Mouse (Mus musculus): Measurements from ENCODE around the gene Nrg3. TPM values are rescaled to one million over a fixed set of nuclear protein-coding genes. Genes with fewer than 3 reads are reported as not detected.

Nrg3 gene
- polyA plus RNA-seq, 1 experiment: not detected

GRCm38 (mm10) chr14:38920800-38921199 is 552.1 kb downstream of the Nrg3 start:
- H3ac ChIP-seq (ENCODE audit: control insufficient read depth, insufficient read length): no peak overlapping the region
- H3K79me2 ChIP-seq (ENCODE audit: control insufficient read depth, insufficient read depth): no peaks in the 10 kb centered on the region
- no peaks in the 10 kb centered on the region for H3K36me3 ChIP-seq (ENCODE audit: control insufficient read depth, insufficient read depth)
- no peak overlapping the region for H3K4me3 ChIP-seq
- no peak overlapping the region for H3K4me2 ChIP-seq (ENCODE audit: low read depth)
- no peaks in the 10 kb centered on the region for H3K27me3 ChIP-seq (ENCODE audit: control insufficient read depth, insufficient read depth, insufficient read length)
- TF ChIP-seq E2F4 (IDR thresholded peaks at IDR 0.05; ENCODE audit: insufficient read depth): no peak

GRCm38 (mm10) chr14:38870591-38870990 is 602.3 kb downstream of the Nrg3 start:
- Histone ChIP-seq H3K4me3 (no peak overlapping the region), H3ac (ENCODE audit: control insufficient read depth, insufficient read length) (no peak overlapping the region)

GRCm38 (mm10) chr14:38847566-38847965 is 625.3 kb downstream of the Nrg3 start:
- Histone ChIP-seq H3ac (ENCODE audit: control insufficient read depth, insufficient read length) (no peak overlapping the region), H3K27me3 (ENCODE audit: control insufficient read depth, insufficient read depth, insufficient read length) (no peaks in the 10 kb centered on the region), H3K36me3 (ENCODE audit: control insufficient read depth, insufficient read depth) (no peaks in the 10 kb centered on the region), H3K4me2 (ENCODE audit: low read depth) (no peak overlapping the region), H3K4me3 (no peak overlapping the region), H3K79me2 (ENCODE audit: control insufficient read depth, insufficient read depth) (no peaks in the 10 kb centered on the region)
- TF ChIP-seq TCF3 (IDR thresholded peaks at IDR 0.05; ENCODE audit: insufficient read length, low read depth) (no peak), SRF (IDR thresholded peaks at IDR 0.05; ENCODE audit: control insufficient read depth, insufficient read length, low read depth) (no peak), TCF12 (IDR thresholded peaks at IDR 0.05; ENCODE audit: insufficient read depth, poor library complexity, severe bottlenecking) (no peak), USF1 (IDR thresholded peaks at IDR 0.05; ENCODE audit: low read depth) (no peak), CEBPB (IDR thresholded peaks at IDR 0.05; ENCODE audit: insufficient read depth, poor library complexity, severe bottlenecking) (no peak), POLR2AphosphoS2 (IDR thresholded peaks at IDR 0.05; ENCODE audit: insufficient read length, low read depth) (no peak), POLR2A (IDR thresholded peaks at IDR 0.05; ENCODE audit: insufficient read length, low read depth) (no peak), MYOD1 (IDR thresholded peaks at IDR 0.05; ENCODE audit: control insufficient read depth in 1 of 3, insufficient read length in 2 of 3, low read depth in 2 of 3) (no peak), MYOG (IDR thresholded peaks at IDR 0.05; ENCODE audit: control insufficient read depth in 1 of 3, insufficient read depth in 1 of 3, insufficient read length in 2 of 3, low read depth in 2 of 3) (no peak), REST (IDR thresholded peaks at IDR 0.05; ENCODE audit: insufficient read depth, insufficient read length) (no peak), E2F4 (IDR thresholded peaks at IDR 0.05; ENCODE audit: insufficient read depth) (no peak), MAX (IDR thresholded peaks at IDR 0.05; ENCODE audit: low read depth) (no peak)

More at GRCm38 (mm10) chr14:38870591-38870990, 602.3 kb downstream of the Nrg3 start:
- TF ChIP-seq E2F4 (IDR thresholded peaks at IDR 0.05; ENCODE audit: insufficient read depth): no peak
- no peaks in the 10 kb centered on the region for H3K27me3 ChIP-seq (ENCODE audit: control insufficient read depth, insufficient read depth, insufficient read length)
- no peaks in the 10 kb centered on the region for H3K36me3 ChIP-seq (ENCODE audit: control insufficient read depth, insufficient read depth)
- no peak overlapping the region for H3K4me2 ChIP-seq (ENCODE audit: low read depth)
- H3K79me2 ChIP-seq (ENCODE audit: control insufficient read depth, insufficient read depth): no peaks in the 10 kb centered on the region

GRCm38 (mm10) chr14:38847091-38847490 is 625.8 kb downstream of the Nrg3 start:
- Histone ChIP-seq H3K79me2 (ENCODE audit: control insufficient read depth, insufficient read depth) (no peaks in the 10 kb centered on the region), H3K36me3 (ENCODE audit: control insufficient read depth, insufficient read depth) (no peaks in the 10 kb centered on the region), H3K4me3 (no peak overlapping the region), H3K27me3 (ENCODE audit: control insufficient read depth, insufficient read depth, insufficient read length) (no peaks in the 10 kb centered on the region), H3K4me2 (ENCODE audit: low read depth) (no peak overlapping the region), H3ac (ENCODE audit: control insufficient read depth, insufficient read length) (no peak overlapping the region)
- no peak for TF ChIP-seq TCF12 (IDR thresholded peaks at IDR 0.05; ENCODE audit: insufficient read depth, poor library complexity, severe bottlenecking)

GRCm38 (mm10) chr14:38835006-38835405 is 637.9 kb downstream of the Nrg3 start:
- Histone ChIP-seq H3K4me3 (no peak overlapping the region), H3K27me3 (ENCODE audit: control insufficient read depth, insufficient read depth, insufficient read length) (no peaks in the 10 kb centered on the region), H3K4me2 (ENCODE audit: low read depth) (no peak overlapping the region), H3K36me3 (ENCODE audit: control insufficient read depth, insufficient read depth) (no peaks in the 10 kb centered on the region), H3ac (ENCODE audit: control insufficient read depth, insufficient read length) (no peak overlapping the region), H3K79me2 (ENCODE audit: control insufficient read depth, insufficient read depth) (no peaks in the 10 kb centered on the region)
- TF ChIP-seq MYOD1 (IDR thresholded peaks at IDR 0.05; ENCODE audit: control insufficient read depth in 1 of 3, insufficient read length in 2 of 3, low read depth in 2 of 3): no peak

- no peak for TF ChIP-seq USF1 (IDR thresholded peaks at IDR 0.05; ENCODE audit: low read depth)
These were observed 648.0 kb downstream of the Nrg3 start for GRCm38 (mm10) chr14:38824891-38825290.

GRCm38 (mm10) chr14:38797027-38797426 is 675.9 kb downstream of the Nrg3 start:
- Histone ChIP-seq H3K4me2 (ENCODE audit: low read depth) (no peak overlapping the region), H3K27me3 (ENCODE audit: control insufficient read depth, insufficient read depth, insufficient read length) (no peaks in the 10 kb centered on the region), H3ac (ENCODE audit: control insufficient read depth, insufficient read length) (no peak overlapping the region), H3K79me2 (ENCODE audit: control insufficient read depth, insufficient read depth) (no peaks in the 10 kb centered on the region), H3K36me3 (ENCODE audit: control insufficient read depth, insufficient read depth) (no peaks in the 10 kb centered on the region), H3K4me3 (no peak overlapping the region)
- TF ChIP-seq POLR2AphosphoS2 (IDR thresholded peaks at IDR 0.05; ENCODE audit: insufficient read length, low read depth) (no peak), CEBPB (IDR thresholded peaks at IDR 0.05; ENCODE audit: insufficient read depth, poor library complexity, severe bottlenecking) (no peak), POLR2A (IDR thresholded peaks at IDR 0.05; ENCODE audit: insufficient read length, low read depth) (no peak), TCF12 (IDR thresholded peaks at IDR 0.05; ENCODE audit: insufficient read depth, poor library complexity, severe bottlenecking) (no peak), TCF3 (IDR thresholded peaks at IDR 0.05; ENCODE audit: insufficient read length, low read depth) (no peak), USF1 (IDR thresholded peaks at IDR 0.05; ENCODE audit: low read depth) (no peak), REST (IDR thresholded peaks at IDR 0.05; ENCODE audit: insufficient read depth, insufficient read length) (no peak)

More at GRCm38 (mm10) chr14:38824891-38825290, 648.0 kb downstream of the Nrg3 start:
- Histone ChIP-seq H3K4me2 (ENCODE audit: low read depth) (no peak overlapping the region), H3K4me3 (no peak overlapping the region), H3K36me3 (ENCODE audit: control insufficient read depth, insufficient read depth) (no peaks in the 10 kb centered on the region), H3K27me3 (ENCODE audit: control insufficient read depth, insufficient read depth, insufficient read length) (no peaks in the 10 kb centered on the region), H3ac (ENCODE audit: control insufficient read depth, insufficient read length) (no peak overlapping the region), H3K79me2 (ENCODE audit: control insufficient read depth, insufficient read depth) (no peaks in the 10 kb centered on the region)

Measured in myocyte (in vitro differentiated cells).